Mouse (Mus musculus) layer of hippocampus, adult 9-11 months (tissue): ENCODE data around the gene Mrps21.
A peak's percentile ranks its signal among the peaks of the same experiment; 100 is the strongest.
"Not testable (repeated sequence)": the region's sequence is repeated elsewhere in the genome, so short reads cannot be mapped to it uniquely, and the experiment has no call there.

ENCODE experiments used
- DNase-seq: peaks from one replicate; pipeline ENCODE4 v3.0.0; 2022

Gene Mrps21

DNA sequence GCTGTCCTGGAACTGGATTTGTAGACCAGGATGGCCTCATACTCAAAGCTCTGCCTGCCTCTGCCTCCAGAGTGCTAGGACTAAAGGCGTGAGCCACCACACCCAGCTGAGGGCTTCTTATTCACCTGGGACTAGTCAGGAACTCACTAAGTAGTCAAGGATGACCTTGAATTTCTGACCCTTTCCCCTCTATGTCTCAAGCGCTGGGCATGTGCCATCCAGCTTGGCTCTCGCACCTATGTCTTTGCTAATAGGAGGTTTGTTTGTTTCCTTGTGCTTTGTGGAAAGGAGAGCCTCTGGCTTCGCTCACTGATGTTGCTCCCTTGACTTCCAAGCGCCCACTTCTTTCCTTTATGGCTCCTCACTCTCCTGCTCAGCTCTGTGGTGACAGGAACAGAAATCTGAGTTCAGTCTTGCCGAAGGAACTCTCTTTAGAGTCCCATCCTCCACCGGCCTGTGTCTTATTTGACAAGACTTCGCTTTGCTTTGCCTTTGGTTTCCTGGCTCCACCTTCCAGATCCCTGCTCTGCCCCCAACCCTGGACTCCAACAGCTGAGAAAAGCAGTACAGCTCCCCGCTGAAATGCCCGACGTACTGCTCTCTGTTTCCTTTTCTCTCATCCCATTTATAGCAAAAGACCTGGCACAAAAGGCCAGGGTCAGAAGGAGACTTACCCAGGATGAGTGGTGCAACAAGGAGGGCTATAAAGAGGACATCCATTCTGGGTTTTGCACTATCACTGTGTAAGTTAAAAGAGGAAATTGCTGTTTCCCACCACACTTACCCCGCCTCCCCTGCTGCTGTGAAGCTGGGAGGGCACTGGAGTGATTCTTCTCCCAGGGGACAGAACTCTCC lies 20.1 kb upstream of the Mrps21 start, which contains the start of gene BC028528:
Gene BC028528, minus strand, starts transcription at position 795 of the 855 bp plus-strand sequence.
- no peak for DNase-seq

DNA sequence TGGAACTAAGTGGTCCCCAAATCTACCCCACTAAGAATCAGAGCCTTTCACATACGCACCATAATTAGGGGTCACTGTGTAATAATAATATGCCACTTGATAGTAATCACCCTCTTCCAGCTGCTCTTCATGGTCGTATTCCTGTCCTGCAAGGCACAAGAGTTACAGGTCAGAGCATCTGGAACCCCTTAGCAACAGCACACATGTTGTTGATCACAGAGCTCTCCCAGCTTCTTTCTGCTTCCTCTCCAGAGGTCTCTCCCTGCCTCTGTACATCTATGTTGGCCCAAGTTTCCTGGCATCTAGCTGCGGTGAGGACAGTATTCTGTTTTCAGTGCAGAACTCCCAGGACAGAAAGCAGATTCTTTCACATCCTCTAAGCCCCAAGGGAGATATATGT lies 18.3 kb upstream of the Mrps21 start:
- DNase-seq, result no peak

DNA sequence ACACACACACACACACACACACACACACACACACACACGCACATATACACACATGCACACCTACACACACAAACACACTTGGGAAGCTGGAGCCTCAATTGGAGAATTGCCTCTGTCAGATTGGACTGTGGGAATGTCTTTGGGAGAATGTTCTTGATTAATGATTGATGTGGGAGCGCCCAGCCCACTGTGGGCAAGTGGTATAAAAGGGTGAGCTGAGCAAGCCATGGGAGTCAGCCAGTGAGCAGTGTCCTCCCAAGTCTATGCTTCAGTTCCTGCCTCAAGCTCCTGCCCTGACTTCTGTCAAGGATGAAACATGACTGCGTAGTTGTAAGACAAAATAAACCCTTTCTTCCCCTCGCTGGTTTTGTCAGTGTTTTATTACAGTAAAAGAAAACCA lies 16.3 kb upstream of the Mrps21 start:
- DNase-seq, result no peak

DNA sequence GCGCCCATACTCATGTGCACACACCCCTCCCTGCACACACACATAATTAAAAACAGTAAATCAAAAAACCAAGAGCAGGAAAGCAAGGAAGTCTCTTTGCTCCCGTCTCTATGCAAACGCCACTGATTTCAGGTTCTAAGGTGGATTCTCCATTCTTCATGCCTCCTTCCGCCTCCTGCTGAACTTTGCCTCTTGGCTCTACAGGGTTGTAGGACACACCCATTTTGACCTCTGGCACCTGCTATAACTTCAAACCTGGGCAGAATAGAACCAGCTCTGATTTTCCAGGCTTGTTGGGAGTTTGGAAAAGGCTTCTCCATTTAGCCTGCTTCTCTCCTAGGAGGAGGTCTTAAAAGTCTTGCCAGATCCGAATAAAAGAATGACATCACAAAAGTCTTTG lies 13.1 kb upstream of the Mrps21 start:
- no peak for DNase-seq

GRCm38 (mm10) chr3:95882816-95883425 lies 11.6 kb upstream of the Mrps21 start:
- DNase-seq, result peak; percentile 87

- DNase-seq, result peak; percentile 99
Observed at GRCm38 (mm10) chr3:95881979-95882815, 10.9 kb upstream of the Mrps21 start, which contains the start of gene Ciart. Ciart (minus strand) TSS chr3:95882251.

DNA sequence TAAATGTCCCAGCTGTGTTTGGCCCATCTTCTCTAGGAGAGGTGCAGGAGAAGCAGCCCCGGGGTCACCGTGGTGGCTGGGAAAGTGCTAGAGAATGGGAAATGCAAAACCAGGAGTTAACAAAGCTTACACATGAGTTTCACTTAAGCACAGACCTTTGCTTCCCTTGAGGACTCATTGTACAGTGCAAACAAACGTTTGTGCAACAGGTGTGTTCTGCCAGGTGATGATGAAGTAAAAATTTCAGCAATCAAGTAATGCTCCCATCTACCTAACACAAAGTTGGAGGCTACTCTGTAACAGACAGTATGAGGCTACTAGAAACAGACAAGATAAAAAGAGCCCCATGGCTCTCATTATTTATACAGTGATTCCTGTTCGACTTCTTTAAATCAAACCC lies 7.7 kb upstream of the Mrps21 start:
- DNase-seq, result no peak

DNA sequence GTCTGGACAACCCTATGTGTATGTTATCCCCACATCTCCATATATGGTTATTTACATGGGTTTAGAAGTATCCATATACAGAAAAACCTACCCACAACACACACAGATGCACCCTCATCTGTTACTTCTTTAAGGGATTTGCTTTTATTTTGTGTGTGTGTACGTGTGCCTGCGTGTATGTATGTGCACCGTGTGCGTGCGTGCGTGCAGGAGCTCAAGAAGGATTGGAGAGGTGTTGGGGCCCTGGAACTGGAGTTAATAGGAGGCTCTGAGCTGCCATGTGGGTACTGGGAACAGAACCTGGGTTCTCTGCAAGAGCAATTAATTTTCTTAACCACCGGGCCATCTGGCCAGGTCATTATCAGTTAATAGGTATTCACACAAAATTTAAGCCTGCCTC lies 729 bp upstream of the Mrps21 start:
- no peak for DNase-seq

DNA sequence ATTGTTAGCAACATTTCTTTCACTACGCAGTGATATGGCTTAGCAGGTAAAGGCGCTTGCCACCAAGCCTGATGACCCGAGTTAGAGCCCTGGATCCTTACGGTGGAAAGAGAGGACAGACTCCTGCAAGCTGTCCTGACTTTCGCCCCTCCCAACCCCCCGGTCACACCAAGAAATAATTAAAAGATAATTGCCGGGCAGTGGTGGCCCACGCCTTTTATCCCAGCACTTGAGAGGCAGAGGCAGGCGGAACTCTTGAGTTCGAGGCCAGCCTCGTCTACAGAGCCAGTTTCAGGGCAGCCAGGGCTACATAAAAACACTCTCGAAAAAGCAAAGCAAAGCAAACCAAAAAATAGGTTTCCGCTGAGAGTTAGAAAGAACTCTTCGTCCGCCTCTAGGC lies 343 bp downstream of the Mrps21 start:
- DNase-seq, result no peak

DNA sequence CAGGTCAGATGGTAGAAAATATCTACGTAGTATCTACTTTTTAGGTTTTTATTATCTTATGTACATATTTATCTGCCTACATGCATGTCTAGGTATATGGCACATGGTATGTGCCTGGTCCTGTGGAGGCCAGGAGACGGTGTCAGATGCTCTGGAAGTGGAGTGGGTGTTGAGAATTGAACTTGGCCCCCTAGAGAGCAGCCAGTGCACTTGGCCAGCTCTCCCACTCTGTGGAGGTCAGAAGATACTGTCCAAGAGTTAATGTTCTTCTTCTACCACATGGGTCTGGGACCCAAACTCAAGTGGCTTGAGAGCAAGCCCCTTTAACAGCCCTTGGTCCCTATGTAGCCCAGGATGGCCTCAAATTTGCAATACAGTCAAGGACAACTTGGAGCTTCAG lies 3.9 kb downstream of the Mrps21 start:
- no peak for DNase-seq

DNA sequence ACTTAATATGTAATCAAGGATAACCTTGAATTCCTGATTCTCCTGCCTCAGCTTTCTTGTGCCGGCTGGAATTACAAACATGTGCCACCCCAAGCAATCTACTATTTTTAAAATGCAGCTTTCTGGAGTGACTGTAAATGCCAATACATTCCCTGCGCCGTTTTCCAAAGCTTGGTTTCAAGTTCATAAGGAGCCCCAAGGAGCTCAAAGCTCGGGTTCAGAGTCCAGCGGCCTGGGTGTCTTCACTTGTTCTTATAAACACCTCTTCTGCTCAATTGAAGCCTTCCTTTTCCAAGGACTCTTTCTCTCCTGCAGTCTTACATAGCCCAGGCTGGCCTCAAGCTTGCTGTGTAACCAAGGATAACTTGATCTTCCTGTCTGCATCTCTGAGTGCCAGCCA lies 5.2 kb downstream of the Mrps21 start:
- DNase-seq, result no peak

- no peak for DNase-seq
Observed at GRCm38 (mm10) chr3:95865571-95865970, 5.7 kb downstream of the Mrps21 start.

- DNase-seq, result peak; percentile 88
Observed at GRCm38 (mm10) chr3:95865050-95865449, 6.3 kb downstream of the Mrps21 start.

GRCm38 (mm10) chr3:95863578-95863977 lies 7.7 kb downstream of the Mrps21 start:
- DNase-seq, result no peak

DNA sequence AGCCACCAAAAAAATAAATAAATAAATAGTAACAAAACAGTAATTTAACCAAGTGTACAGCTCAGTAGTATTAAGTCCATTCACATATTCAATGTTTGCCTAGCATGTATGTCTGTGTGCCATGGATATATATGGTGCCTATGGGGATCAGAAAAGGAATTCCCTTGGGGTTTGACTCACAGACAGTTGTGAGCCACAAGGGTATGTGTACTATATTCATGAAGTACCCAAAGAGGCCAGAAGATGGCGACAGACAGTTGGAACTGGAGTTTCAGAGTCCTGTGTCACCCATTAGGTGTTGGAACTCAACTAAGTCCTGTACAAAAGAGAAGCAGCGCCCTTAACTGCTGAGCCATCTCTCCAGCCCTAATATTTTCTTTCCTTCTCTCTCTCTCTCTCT lies 9.5 kb downstream of the Mrps21 start:
- DNase-seq, result peak; percentile 72

- DNase-seq, result no peak
Observed at GRCm38 (mm10) chr3:95861216-95861615, 10.1 kb downstream of the Mrps21 start.

GRCm38 (mm10) chr3:95860323-95860722 lies 11.0 kb downstream of the Mrps21 start:
- DNase-seq, result no peak

DNA sequence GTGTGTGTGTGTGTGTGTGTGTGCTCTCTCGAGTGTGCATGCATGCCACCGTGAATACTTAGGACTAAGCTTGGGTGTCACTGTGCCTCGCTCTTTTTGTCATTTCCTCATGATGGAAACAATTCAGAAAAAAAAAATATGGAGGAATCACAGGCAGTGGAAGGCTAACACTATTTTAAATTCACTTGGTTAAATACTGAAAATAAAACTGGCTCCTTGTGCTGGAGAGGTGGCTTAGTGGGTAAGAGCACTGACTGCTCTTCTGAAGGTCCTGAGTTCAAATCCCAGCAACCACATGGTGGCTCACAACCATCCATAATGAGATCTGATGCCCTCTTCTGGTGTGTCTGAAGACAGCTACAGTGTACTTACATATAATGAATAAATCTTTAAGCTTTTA lies 13.0 kb downstream of the Mrps21 start:
- DNase-seq, result not testable (repeated sequence)

- not testable (repeated sequence) for DNase-seq
Observed at GRCm38 (mm10) chr3:95857050-95857449, 14.3 kb downstream of the Mrps21 start.

- no peak for DNase-seq
Observed at GRCm38 (mm10) chr3:95856115-95856514, 15.2 kb downstream of the Mrps21 start.

- DNase-seq, result peak; percentile 94
Observed at GRCm38 (mm10) chr3:95855502-95856089, 15.7 kb downstream of the Mrps21 start, which contains the start of gene Prpf3. Prpf3 (minus strand) TSS chr3:95855885.

- DNase-seq, result no peak
Observed at GRCm38 (mm10) chr3:95851317-95851716, 20.0 kb downstream of the Mrps21 start.

GRCm38 (mm10) chr3:95850611-95851010 lies 20.7 kb downstream of the Mrps21 start:
- no peak for DNase-seq
